Mouse (Mus musculus) erythroblast, embryonic 14.5 days (primary cell): ENCODE results near the gene Jmy. TPM values are rescaled to one million over a fixed set of nuclear protein-coding genes. Genes with fewer than 3 reads are reported as not detected.

Experiments used
- H3K27me3 ChIP-seq: 2 replicates; pipeline ENCODE4 v1.6.1; 2012; ENCODE audit warnings: inconsistent platforms; ENCODE audit not compliant: control insufficient read depth
- H3K36me3 ChIP-seq: 2 replicates; pipeline ENCODE4 v1.6.1; 2012; ENCODE audit warnings: mild to moderate bottlenecking, inconsistent platforms; ENCODE audit not compliant: control insufficient read depth
- H3K4me1 ChIP-seq: 2 replicates; pipeline ENCODE4 v1.6.1; 2012; ENCODE audit warnings: inconsistent platforms; ENCODE audit not compliant: control insufficient read depth
- H3K4me3 ChIP-seq: replicated peaks from 2 replicates; pipeline ENCODE3; 2012; ENCODE audit warnings: moderate library complexity, mild to moderate bottlenecking, inconsistent platforms
- H3K9me3 ChIP-seq: 2 replicates; pipeline ENCODE4 v1.6.1; 2012; ENCODE audit warnings: low read length, inconsistent platforms, mixed read lengths; ENCODE audit not compliant: control insufficient read depth
- GATA1 ChIP-seq: IDR thresholded peaks from 2 replicates; pipeline ENCODE4 v1.6.1; 2012; ENCODE audit warnings: low read length, inconsistent platforms, mixed read lengths
- TAL1 ChIP-seq: IDR thresholded peaks from 3 replicates; pipeline ENCODE4 v1.6.1; 2012; ENCODE audit warnings: low read length, inconsistent platforms, mixed read lengths
- polyA plus RNA-seq: library from polyadenylated mRNA; stranded (reverse); fragments of >175 nt; gene quantifications from 2 replicates; pipeline ENCODE4 v1.2.3, GENCODE M21; 2012

Jmy gene
- polyA plus RNA-seq, 1 experiment: 0.94 TPM

DNA sequence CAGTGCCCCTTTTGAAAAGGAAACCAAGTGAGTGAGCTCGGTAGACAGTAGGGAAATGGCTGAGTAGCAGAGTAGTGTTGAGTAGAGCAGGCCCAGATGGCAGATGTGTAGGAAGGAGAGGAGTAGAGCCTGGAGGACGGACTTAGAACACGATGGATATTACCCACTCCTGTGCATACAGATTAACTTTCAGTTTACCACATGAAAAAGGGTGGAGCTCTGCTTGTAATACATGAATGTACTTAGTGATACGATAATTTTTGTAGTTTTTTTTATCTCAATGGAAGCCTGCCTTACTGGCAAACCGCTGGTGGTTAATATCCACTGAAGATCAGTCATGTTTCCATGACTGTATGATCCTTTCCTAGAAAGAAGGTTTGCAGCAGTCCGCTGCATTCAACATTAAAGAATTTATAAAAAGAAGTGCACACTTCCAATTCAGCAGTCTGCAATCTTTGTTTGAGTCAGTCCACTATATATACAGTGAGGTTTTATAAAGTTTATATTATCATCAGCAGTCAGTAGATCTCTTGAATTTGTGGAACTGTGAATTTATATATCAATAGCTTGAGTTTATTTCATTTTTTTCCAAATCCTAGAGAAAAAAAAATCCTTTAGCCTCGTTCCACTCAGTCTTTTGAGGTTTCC is 110.9 kb downstream of the Jmy start:
- peaks cover 77% of the 10 kb centered on the region for H3K4me1 ChIP-seq

DNA sequence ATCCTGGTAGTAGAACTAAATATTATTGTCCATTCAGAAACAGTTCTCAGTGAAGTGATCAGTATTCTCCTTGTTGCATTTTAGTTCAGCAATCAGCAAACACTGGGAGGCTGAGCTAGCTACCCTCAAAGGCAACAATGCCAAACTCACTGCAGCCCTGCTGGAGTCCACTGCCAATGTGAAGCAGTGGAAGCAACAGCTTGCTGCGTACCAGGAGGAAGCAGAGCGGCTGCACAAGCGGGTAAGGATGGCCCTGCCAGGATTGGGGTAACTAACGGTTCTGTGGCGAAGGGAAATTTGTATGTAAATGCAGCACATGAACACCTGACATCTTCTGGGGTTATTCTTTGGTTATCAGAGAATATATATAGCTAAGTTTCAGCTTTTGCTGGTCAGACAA is 112.2 kb downstream of the Jmy start:
- Histone ChIP-seq H3K4me3 (peak overlapping the region; percentile 17), H3K9me3 (no peaks in the 10 kb centered on the region), H3K36me3 (peaks cover 30% of the 10 kb centered on the region), H3K4me1 (peaks cover 83% of the 10 kb centered on the region), H3K27me3 (no peaks in the 10 kb centered on the region)
- TF ChIP-seq GATA1: no peak

More for the DNA sequence above, 110.9 kb downstream of the Jmy start:
- no peaks in the 10 kb centered on the region for H3K9me3 ChIP-seq
- H3K27me3 ChIP-seq: no peaks in the 10 kb centered on the region
- peaks cover 32% of the 10 kb centered on the region for H3K36me3 ChIP-seq
- peak overlapping the region; percentile 59 for H3K4me3 ChIP-seq
- TF ChIP-seq TAL1: peak; percentile 35; the same call in 1 of the 3 replicates
- peak; percentile 49; the same call in 1 of the 2 replicates for TF ChIP-seq GATA1

DNA sequence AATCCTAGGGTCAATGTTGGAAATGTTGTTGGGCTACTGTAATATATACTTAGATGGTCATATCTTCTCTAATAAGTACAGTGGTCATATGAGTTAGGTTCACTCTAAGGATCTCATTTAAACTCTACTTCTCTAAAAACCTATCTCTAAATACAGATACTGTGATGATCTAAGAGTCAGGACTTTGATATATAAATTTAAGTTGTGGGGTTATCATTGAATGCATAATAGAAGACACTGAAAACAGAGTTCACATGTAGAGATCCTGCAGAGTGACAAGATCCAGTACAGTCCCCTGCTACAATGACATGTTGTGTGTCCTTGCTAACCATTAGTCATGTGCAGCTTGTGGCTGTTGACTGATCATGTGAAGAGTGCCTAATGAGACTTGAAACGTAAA is 114.5 kb downstream of the Jmy start:
- H3K36me3 ChIP-seq: peaks cover 21% of the 10 kb centered on the region
- H3K4me3 ChIP-seq: no peak overlapping the region
- TF ChIP-seq TAL1 (no peak), GATA1 (no peak)
- peaks cover 92% of the 10 kb centered on the region for H3K4me1 ChIP-seq
- H3K27me3 ChIP-seq: no peaks in the 10 kb centered on the region
- H3K9me3 ChIP-seq: no peaks in the 10 kb centered on the region

- Histone ChIP-seq H3K27me3 (no peaks in the 10 kb centered on the region), H3K4me3 (no peak overlapping the region), H3K9me3 (no peaks in the 10 kb centered on the region), H3K4me1 (peaks cover 92% of the 10 kb centered on the region), H3K36me3 (peaks cover 22% of the 10 kb centered on the region)
- TF ChIP-seq TAL1: no peak
- TF ChIP-seq GATA1: no peak
Observed at GRCm38 (mm10) chr13:93384481-93384880, 115.1 kb downstream of the Jmy start.

- Histone ChIP-seq H3K4me1 (peaks cover 92% of the 10 kb centered on the region), H3K4me3 (no peak overlapping the region), H3K36me3 (peaks cover 22% of the 10 kb centered on the region), H3K27me3 (no peaks in the 10 kb centered on the region), H3K9me3 (no peaks in the 10 kb centered on the region)
- TF ChIP-seq TAL1 (no peak), GATA1 (no peak)
Observed at GRCm38 (mm10) chr13:93383620-93384019, 116.0 kb downstream of the Jmy start.

- H3K4me1 ChIP-seq: peaks cover 93% of the 10 kb centered on the region
- peaks cover 22% of the 10 kb centered on the region for H3K36me3 ChIP-seq
- no peaks in the 10 kb centered on the region for H3K27me3 ChIP-seq
- H3K4me3 ChIP-seq: no peak overlapping the region
- TF ChIP-seq TAL1: no peak
- no peak for TF ChIP-seq GATA1
- H3K9me3 ChIP-seq: no peaks in the 10 kb centered on the region
Observed at GRCm38 (mm10) chr13:93383092-93383491, 116.5 kb downstream of the Jmy start.

- Histone ChIP-seq H3K27me3 (no peaks in the 10 kb centered on the region), H3K36me3 (peaks cover 18% of the 10 kb centered on the region), H3K9me3 (no peaks in the 10 kb centered on the region), H3K4me1 (peaks cover 84% of the 10 kb centered on the region), H3K4me3 (peak overlapping the region; percentile 39)
- TF ChIP-seq GATA1 (peak; percentile 93), TAL1 (peak; percentile 94)
Observed at GRCm38 (mm10) chr13:93381301-93381700, 118.3 kb downstream of the Jmy start.

DNA sequence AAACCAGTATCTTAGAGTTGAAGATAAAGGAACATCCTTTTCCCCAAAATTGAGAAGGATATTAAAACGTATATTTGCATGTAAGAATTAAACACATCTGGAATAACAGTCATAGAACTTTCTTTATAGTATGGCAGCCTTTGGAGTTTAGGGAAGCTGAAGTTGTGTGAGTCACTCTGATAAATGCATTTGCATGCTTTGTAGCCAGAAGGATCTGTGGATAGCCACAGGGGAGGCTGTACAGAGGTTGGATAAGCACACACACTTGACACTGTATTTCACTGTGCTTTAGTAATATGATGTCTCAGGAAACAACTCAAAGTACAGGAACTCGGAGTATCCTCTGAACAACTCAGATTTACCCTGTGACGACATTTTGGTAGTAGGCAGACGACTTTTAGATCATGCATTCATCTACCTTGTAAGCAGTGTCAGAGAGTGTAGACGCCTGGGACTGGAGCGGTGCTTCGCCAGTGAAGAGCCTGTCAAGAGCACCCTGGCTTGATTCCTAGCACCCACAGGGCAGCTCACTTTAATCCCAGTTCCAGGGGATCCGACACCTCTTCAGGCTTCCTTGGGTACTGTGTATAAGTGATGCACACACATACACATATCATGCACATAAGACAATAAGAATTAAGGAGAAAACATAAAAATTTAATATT is 119.1 kb downstream of the Jmy start:
- Histone ChIP-seq H3K27me3 (no peaks in the 10 kb centered on the region), H3K9me3 (no peaks in the 10 kb centered on the region), H3K4me3 (peak overlapping the region; percentile 39), H3K36me3 (peaks cover 18% of the 10 kb centered on the region), H3K4me1 (peaks cover 80% of the 10 kb centered on the region)
- peak; percentile 31; the same call in 2 of the 3 replicates for TF ChIP-seq TAL1
- TF ChIP-seq GATA1: no peak; the same call in 1 of the 2 replicates

Other genes starting within 250 kb of the Jmy start
- gene Homer1, start 200.2 kb downstream of the Jmy start, polyA plus RNA-seq: 0.19 and 0.23 TPM in 2 replicates
- 0.01 TPM in 1 of 2 replicates, not detected in the other for gene Bhmt, start 138.2 kb upstream of the Jmy start, polyA plus RNA-seq
- 0.02 TPM in 1 of 2 replicates, not detected in the other for gene Bhmt2, start 174.5 kb upstream of the Jmy start, polyA plus RNA-seq
- 0.04 TPM in 1 of 2 replicates, not detected in the other for gene Dmgdh, start 174.6 kb upstream of the Jmy start, polyA plus RNA-seq